Mouse (Mus musculus) hindlimb bud, embryonic 11.5 days (tissue): Measurements from ENCODE around the gene Stk4.

Experiments
- DNase-seq: peaks from one replicate; pipeline ENCODE4 v3.0.0-alpha.2; 2012; ENCODE audit warnings: low read depth, low spot score; ENCODE audit errors: extremely low spot score

Stk4 gene

DNA sequence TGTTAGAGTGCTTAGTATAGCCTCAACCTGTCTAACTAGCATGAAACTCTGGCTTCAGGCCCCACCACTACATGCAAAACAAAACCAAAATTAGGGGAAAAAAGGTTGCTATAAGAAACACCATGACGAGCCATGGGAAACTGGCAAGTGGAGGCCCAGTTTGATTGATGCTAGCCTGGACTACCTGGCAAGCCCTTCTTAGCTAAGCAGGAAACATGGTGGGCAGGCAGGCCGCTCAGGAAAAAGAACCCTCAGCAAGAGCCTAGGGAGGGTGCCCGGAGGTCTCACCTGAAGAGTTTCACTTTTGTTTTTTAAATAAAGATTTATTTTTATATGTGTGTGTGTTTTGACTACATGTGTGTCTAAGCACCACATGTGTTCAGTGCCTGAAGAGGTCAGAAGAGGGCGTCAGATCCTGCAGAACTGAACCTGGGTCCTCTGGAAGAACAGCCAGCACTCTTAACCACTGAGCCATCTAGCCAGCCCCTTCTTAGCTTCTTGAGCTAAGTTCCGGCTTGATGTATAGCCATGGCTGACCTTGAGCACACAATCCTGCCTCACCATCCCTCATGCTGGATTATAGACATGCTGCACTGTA is 53.1 kb downstream of the Stk4 start:
- no peak for DNase-seq

- DNase-seq, result no peak
Observed at GRCm38 (mm10) chr2:164126533-164126955, 56.4 kb downstream of the Stk4 start.

DNA sequence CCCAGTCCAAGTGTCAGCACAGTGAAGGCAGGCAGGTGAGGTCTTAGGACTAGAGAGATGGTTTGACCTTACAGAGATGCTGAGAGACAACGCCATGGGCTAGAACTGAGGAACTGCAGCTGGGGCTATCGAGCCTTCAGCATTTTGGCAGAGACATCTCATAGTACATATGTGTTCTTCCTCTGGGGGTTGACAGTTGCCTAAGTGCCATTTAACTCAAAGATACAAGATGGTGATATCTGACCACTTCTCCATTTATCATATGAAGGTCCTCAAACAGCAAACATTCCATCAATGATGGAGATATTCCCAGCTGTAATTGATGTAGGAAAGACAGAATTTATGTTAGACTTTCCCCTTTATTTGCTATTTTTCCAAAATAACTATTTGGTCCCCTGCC is 57.2 kb downstream of the Stk4 start:
- DNase-seq, result no peak

GRCm38 (mm10) chr2:164128576-164129411 is 58.7 kb downstream of the Stk4 start:
- DNase-seq, result no peak

- DNase-seq, result no peak
Observed at GRCm38 (mm10) chr2:164131586-164131985, 61.5 kb downstream of the Stk4 start.

GRCm38 (mm10) chr2:164134563-164134962 is 64.4 kb downstream of the Stk4 start:
- DNase-seq, result no peak

GRCm38 (mm10) chr2:164135367-164135766 is 65.2 kb downstream of the Stk4 start:
- DNase-seq, result no peak

GRCm38 (mm10) chr2:164136393-164136792 is 66.3 kb downstream of the Stk4 start:
- no peak for DNase-seq

- DNase-seq, result no peak
Observed at GRCm38 (mm10) chr2:164137754-164138153, 67.6 kb downstream of the Stk4 start.

DNA sequence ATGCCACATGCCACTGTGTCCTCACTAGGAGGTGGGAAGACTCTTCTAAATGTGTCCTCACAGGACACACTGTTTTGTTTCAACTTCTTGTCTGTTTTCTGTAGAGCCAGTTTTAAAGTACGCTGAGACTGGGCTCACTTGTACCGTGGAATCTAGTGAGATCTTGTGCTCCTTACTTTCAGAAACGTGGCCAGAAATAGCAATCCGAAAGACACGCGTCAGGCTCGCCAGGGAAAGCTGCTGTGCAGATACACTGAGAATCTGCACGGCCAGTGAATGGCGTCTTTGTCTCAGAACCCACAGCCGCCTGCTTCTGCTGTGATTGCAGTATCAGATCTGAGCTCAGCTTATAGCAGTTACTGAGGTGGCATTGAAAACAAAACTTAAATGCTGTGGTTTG is 71.9 kb downstream of the Stk4 start:
- no peak for DNase-seq

DNA sequence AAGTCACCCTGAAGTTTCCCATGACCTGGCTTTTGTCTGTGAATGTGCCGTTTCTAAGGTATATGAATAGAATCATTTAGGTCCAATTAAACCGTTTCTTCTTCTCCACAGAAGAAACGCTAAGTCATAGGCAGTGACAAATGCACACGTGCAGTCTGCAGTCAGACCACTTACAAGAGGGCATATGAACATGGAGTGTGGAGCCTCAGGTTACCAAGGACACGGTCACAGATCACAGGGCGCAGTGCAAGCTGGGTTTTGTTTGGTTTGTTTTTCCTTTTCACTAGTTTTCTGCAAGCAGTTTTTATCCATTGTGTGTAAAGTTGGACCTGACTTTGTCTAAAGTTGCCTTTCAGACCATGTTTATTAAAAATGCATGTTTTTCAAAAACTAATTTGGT is 73.9 kb downstream of the Stk4 start:
- no peak for DNase-seq

- no peak for DNase-seq
Observed at GRCm38 (mm10) chr2:164144541-164144940, 74.4 kb downstream of the Stk4 start.

- DNase-seq, result no peak
Observed at GRCm38 (mm10) chr2:164146556-164146955, 76.4 kb downstream of the Stk4 start.

- no peak for DNase-seq
Observed at GRCm38 (mm10) chr2:164150086-164150760, 80.1 kb downstream of the Stk4 start.

DNA sequence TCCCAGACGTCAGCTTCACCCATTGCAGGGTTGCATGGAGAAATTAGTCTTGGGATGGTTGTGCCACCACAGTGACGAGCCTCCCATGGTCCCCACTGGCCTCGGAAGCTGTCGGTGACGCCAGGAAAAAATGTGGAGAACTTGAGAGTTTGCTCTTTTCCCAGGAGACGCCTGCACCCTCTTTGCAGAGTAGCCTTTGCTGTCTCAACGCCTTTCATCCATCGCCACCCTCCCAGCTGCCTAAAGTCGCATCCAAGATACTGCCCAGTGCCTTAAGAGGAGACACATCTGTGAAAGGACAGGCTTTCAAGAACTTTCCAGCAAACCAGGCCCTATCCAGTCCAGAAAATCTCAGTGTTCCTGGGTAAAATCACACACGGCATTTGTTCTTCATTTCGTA is 82.2 kb downstream of the Stk4 start:
- no peak for DNase-seq

- DNase-seq, result no peak
Observed at GRCm38 (mm10) chr2:164154007-164154406, 83.9 kb downstream of the Stk4 start.

DNA sequence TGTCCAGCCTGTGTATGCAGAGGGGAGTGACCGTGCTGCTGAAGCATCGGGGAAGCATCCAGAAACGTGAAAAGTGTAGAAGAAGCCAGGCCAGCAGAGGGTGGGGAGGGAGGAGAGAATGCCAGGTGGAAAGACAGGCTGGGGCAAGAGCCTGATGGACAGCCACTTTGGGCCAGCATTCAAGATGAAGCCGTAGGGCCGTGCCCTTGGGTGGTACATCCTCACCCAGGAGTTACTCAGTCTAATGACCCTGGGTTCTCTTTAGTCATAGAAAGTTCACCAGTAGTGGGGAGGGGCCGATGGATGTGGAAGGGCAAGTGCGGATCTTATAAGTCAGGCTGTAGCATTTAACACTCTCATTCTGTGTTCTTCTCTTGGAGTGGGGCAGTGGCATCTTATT is 86.0 kb downstream of the Stk4 start:
- no peak for DNase-seq

- no peak for DNase-seq
Observed at GRCm38 (mm10) chr2:164158838-164159237, 88.7 kb downstream of the Stk4 start.

DNA sequence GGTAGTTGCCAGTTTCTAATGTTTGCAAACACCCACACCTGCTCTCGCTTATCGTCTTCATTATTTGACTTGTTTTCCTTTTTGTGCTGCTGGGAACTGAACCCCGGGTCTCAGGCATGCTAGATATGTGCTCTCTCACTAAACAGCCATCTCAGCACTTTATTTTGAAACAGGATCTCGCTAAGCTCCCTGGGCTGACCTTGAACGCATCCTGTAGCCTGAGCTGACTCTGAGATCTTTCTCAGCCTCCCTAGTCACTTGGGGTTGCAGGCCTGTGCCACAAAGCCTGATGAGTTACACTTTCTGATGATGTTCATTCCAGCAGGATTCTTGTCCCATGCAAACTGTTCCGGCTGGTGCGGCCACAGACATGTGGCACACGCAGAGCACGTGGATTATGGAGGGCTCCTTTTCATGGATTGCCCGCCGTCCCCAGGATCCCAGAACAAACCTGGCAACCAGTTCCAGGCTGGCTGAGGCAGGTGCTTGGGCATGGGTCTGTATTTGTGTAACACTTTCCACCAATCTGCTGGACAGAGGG is 91.5 kb downstream of the Stk4 start:
- no peak for DNase-seq

DNA sequence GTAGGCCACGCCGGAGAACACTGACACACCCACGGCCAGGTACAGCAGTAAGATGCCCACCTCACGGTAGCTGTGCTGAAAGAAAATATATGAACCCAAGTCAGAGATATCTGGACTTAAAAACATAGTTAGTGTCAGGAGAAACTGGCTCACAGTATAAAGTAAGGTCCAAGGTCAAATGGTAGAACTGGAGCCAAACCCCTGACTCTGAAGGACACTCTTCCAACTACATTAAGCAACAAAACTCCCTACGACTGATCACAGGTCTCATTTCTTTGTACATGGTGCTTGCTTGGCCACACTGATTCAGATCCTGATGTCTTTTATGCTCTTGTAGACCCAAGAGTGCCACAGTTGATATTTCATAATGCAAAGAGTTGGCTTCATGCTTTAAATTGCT is 94.8 kb downstream of the Stk4 start:
- DNase-seq, result no peak

DNA sequence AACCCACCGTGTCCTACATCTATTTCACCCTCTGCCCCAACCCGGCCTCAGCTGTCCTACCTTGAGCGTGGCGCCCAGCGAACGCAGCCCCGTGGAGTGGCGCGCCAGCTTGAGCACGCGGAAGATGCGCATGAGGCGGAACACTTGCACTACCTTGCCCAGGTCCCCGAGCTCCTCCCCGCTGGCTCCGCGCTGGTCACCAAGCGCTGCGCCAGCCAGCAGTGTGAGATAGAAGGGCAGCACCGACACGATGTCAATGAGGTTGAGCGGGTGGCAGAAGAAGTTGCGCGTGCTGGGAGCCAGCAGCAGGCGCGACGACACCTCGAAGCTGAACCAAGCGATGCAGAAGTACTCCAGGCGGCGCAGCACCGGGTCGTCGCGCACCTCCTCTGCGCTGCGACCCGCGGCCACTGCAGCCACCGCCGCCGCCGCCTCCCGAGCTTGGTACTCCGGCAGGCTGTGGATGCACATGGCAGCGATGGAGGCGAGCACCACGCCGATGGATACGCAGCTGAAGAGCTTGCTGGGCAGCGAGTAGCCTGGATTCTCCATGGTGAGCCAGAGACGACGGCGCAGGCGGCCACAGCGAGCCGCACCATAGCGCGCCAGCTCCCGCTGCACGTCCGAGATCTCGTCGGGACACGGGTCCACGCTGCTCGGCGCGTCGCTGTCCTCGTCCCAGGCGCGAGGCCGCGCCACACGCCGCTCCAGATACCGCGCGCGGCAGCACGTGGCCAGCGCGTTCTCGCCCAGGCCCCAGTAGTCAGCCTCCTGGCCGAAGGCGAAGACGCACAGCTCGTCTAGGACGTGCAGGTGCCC is 97.8 kb downstream of the Stk4 start:
- no peak for DNase-seq
